Mouse (Mus musculus) activated CD4-positive, CD25-positive, alpha-beta regulatory T cell, adult 9 weeks (primary cell): Measurements from ENCODE around the gene Chrna5. TPM values are rescaled to one million over a fixed set of nuclear protein-coding genes. Genes with fewer than 3 reads are reported as not detected.

Source experiments
- polyA plus RNA-seq: library from polyadenylated mRNA; unstranded; fragments of 100-300 nt; shearing (Covaris generic); gene quantifications from one replicate; pipeline ENCODE4 v1.2.1, GENCODE M21; 2017

Chrna5 gene
- polyA plus RNA-seq = not detected

DNA sequence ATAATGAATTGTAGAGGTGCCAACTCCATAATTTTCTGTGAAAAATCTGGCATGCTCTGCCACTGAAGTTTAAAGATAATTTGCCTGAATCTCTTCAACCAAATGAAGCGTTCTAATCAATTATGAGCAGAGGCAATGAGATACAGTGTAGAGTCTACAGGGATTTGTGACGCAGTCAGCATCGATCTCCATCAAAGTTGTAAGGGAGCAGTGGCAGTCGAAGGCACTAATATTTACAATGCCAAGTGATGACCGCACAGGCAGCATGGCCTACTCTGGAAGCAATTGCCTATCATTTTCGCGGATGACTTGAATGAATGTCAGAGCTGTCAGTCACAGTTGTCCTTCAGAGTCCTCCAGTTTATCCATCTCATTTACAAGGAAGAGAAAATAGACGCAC lies at the start of gene Chrna5:
Gene Chrna5, plus strand, starts transcription at position 207 of the 400 bp plus-strand sequence.

DNA sequence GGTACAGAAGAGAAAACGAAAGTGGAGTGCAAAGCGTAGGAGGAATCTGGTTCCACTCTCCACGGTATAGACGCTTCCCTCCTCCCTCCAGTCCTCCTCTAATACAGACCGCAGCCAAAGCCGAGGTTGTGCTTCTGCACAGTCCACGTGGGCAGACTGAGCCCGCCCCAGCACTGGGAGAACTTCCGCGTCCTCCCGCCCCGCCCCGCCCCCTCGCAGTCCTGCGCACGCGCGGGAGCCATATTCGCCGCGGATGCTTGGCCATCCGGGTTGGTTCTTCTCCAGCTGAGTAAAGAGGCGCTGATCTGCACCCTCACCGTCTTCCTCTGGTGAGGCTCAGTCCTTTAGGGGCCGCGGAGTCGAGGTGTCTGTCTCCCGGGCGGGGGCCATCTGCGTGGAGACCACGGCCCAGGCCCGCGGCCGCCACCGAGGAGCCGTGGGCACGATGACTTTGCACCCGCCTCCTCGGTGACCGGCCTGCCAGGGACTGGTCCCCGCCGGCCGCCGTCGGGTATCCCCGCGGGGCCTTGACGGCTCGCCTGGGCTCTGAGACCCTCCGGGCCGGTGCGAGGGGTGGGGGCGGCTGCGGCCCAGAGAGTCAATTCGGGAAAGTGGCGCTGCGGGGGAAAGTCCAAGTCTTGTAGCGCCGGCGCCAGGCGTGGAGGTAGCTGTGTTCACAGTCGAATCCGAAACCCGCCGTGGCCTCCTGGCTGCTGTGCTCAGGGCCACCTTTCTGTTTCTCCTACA lies 29.9 kb upstream of the Chrna5 start, which contains the start of the genes Psma4 and AY074887:
Gene Psma4, plus strand, starts transcription at position 216 of the 747 bp plus-strand sequence.
Gene AY074887, minus strand, starts transcription at position 424 of the 747 bp plus-strand sequence.

DNA sequence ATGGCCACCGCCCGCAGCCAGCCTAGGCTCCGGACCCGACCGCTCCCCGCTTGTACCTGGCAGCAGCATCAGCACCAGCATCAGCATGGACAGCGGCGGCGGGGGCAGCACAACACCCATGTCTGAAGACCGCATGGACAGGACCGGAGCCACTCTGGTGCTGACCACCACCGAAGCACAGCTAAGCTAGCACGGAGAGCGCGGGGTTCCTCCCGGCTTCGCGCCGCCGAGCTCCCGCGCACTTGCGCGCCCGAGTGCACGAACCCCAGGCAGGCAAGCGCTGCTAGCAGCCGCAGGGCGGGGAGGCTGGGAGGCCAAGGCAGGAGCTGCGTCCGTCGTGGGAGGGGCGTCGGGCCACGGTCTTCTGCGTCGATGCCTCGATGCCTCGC lies 45.6 kb downstream of the Chrna5 start, which contains the start of gene Chrna3:
Gene Chrna3, minus strand, starts transcription at position 288 of the 389 bp plus-strand sequence.

DNA sequence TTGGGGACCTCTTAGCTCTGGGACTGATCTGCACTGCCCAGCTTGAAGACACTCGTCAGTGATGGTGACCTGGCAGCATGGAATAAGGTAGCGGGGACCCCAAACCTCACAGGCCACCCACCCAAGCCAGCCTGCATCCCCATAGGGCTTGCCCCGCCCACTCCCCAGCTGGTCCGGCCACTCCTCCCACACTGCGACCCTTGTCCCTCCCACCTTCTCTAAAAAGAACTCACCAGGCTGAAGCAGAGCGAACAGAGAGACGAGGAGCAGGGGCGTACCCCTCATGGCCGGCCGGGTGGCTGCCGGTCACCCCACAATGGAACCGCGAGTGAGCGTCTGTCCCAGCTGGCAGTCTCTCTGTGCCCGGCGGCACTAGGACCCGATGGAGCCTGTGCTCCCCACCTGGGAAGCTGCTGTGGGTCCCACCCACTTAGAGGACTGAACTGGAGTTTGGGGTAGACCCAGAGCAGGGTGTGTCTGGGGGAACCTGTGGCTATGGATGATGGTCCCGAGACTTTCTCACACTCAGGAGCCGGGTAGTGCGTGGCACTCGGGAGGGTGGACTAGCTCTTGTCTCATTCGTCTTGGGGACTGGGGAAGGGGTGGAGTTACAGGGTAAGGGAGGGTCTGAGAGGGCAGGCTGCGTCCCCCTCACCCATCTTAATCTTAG lies 67.7 kb downstream of the Chrna5 start, which contains the start of gene Chrnb4:
Gene Chrnb4, minus strand, starts transcription at position 569 of the 670 bp plus-strand sequence.

Other genes starting within 250 kb of the Chrna5 start
- gene Wdr61, start 246.4 kb upstream of the Chrna5 start, polyA plus RNA-seq = 105 TPM
- gene Crabp1, start 216.1 kb upstream of the Chrna5 start, polyA plus RNA-seq = not detected
- gene Ireb2, start 117.1 kb upstream of the Chrna5 start, polyA plus RNA-seq = 27.6 TPM
- gene Hykk, start 63.6 kb upstream of the Chrna5 start, polyA plus RNA-seq = 0.43 TPM
- 282 TPM for gene Psma4, start 30.1 kb upstream of the Chrna5 start, polyA plus RNA-seq
- gene AY074887, start 29.9 kb upstream of the Chrna5 start, polyA plus RNA-seq = not detected
- not detected for gene Chrna3, start 45.7 kb downstream of the Chrna5 start, polyA plus RNA-seq
- not detected for gene Chrnb4, start 67.9 kb downstream of the Chrna5 start, polyA plus RNA-seq
- 8.3 TPM for gene Ube2q2, start 168.0 kb downstream of the Chrna5 start, polyA plus RNA-seq
- 67.2 TPM for gene Fbxo22, start 228.0 kb downstream of the Chrna5 start, polyA plus RNA-seq